Mouse (Mus musculus) olfactory bulb, adult 2 months (tissue): Measurements from ENCODE around the gene Pdxk.
A peak's percentile ranks its signal among the peaks of the same experiment; 100 is the strongest.

ENCODE experiments used
- CTCF ChIP-seq: fragments of 200-500 bp; IDR thresholded peaks from 2 replicates; pipeline ENCODE4 v1.5.1; 2012; ENCODE audit warnings: low read depth, mild to moderate bottlenecking, low read length, moderate library complexity; ENCODE audit not compliant: insufficient read depth
- POLR2A ChIP-seq: fragments of 200-500 bp; IDR thresholded peaks from 2 replicates; pipeline ENCODE4 v1.6.1; 2012; ENCODE audit warnings: mild to moderate bottlenecking, low read depth, low read length, moderate library complexity; ENCODE audit not compliant: insufficient read depth

GRCm38 (mm10) chr10:78438094-78438493 lies 26.7 kb downstream of the Pdxk start:
- TF ChIP-seq CTCF (peak; percentile 72), POLR2A (no peak)
